Mouse (Mus musculus): ENCODE measurements around the gene Zfp385a. TPM values are rescaled to one million over a fixed set of nuclear protein-coding genes. Genes with fewer than 3 reads are reported as not detected.
A peak's percentile ranks its signal among the peaks of the same experiment; 100 is the strongest.
"Not testable (repeated sequence)": the region's sequence is repeated elsewhere in the genome, so short reads cannot be mapped to it uniquely, and the experiment has no call there.

Gene Zfp385a
- total RNA-seq, 2 experiments from 2014 or later, result 12.9 to 13.0 TPM

- DNase-seq, result no peak
- intact Hi-C loops (cut with DNase I), result no loop called here
These were observed 40.9 kb downstream of the Zfp385a start for GRCm38 (mm10) chr15:103298861-103299616.

DNA sequence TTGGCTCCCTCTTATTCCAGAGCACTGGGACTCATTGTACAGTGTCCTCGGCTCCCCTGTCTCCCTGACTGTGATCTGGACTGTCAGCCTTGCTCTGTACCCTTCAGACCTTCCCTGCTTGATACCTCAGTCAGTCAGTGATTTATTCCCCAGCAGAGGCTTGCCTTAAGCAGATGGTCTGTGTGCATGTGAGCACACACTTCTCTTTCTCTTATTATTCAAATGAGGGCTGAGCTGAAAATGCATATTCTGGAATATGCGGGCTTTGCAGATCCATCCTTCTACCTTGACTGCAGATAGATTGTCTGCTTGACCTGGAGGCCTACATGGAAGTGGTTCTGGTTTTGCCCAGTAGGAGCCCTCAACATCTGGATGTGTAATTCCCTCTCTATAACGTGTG lies 41.9 kb downstream of the Zfp385a start:
- intact Hi-C loops (cut with DNase I), result no loop called here
- no peak for DNase-seq

GRCm38 (mm10) chr15:103297313-103297712 lies 42.6 kb downstream of the Zfp385a start:
- no peak for DNase-seq
- intact Hi-C loops (cut with DNase I), result no loop called here

- intact Hi-C loops (cut with DNase I), result no loop called here
These were observed 44.0 kb downstream of the Zfp385a start for GRCm38 (mm10) chr15:103295851-103296250.

GRCm38 (mm10) chr15:103294649-103295048 lies 45.2 kb downstream of the Zfp385a start:
- DNase-seq, result no peak
- intact Hi-C loops (cut with DNase I), result no loop called here

More at GRCm38 (mm10) chr15:103295851-103296250, 44.0 kb downstream of the Zfp385a start:
- DNase-seq, result no peak

GRCm38 (mm10) chr15:103293375-103293774 lies 46.5 kb downstream of the Zfp385a start:
- intact Hi-C loops (cut with DNase I), result no loop called here
- no peak for DNase-seq

- intact Hi-C loops (cut with DNase I), result no loop called here
These were observed 47.1 kb downstream of the Zfp385a start for GRCm38 (mm10) chr15:103292673-103293345.

DNA sequence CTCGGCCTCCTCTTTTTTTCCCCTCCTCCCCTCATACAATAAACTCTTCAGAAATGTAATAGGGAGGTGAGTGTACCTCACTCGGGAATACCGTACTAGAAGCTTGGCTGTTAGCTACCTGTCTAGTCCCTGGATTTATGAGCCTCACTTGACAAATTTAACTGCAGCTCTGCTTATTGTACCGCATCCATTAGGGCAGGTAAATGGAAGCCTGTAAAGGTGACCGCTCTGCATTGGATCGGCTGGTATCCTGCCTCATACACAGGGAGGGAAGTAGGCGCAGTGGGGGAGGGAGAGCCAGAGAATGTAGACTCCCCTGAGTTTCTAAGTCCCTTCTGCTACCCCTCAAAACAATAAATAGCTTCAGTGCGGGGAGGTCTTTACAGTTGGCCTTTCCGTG lies 49.0 kb downstream of the Zfp385a start:
- intact Hi-C loops (cut with DNase I), result no loop called here
- no peak for DNase-seq

More at GRCm38 (mm10) chr15:103292673-103293345, 47.1 kb downstream of the Zfp385a start:
- DNase-seq, result no peak

GRCm38 (mm10) chr15:103290417-103290816 lies 49.5 kb downstream of the Zfp385a start:
- intact Hi-C loops (cut with DNase I), result no loop called here
- DNase-seq, result no peak

DNA sequence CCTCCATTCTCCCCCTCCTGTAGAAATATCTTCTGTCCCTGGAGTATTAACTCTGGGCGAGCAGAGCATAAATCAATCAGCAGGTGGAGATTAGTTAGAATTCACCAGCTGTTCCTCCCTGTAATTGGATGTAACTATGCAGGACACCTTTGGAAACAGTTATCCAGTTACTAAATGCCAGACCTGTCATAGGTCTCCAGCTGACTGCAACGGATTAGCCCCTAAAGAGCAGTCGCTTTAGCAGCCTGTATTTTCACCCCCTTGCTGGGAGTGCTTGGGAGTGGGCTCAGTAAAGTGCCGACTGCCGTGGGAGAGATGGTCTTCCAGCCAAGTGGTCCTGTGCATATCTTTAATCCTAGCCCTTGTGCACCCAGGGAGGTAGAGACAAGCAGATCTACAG lies 50.3 kb downstream of the Zfp385a start:
- intact Hi-C loops (cut with DNase I), result no loop called here
- DNase-seq, result no peak

GRCm38 (mm10) chr15:103285778-103286417 lies 54.0 kb downstream of the Zfp385a start:
- intact Hi-C loops (cut with DNase I), result loop anchor here (2.0 kb wide), 1 partner anchor 21 kb away; no protein-coding TSS in a partner anchor
- DNase-seq, result peak; percentile 58 to 59

GRCm38 (mm10) chr15:103284647-103285046 lies 55.2 kb downstream of the Zfp385a start:
- intact Hi-C loops (cut with DNase I), result loop anchor here (2.0 to 5.0 kb wide), 3 partner anchors 22 to 102 kb away; no protein-coding TSS in a partner anchor

DNA sequence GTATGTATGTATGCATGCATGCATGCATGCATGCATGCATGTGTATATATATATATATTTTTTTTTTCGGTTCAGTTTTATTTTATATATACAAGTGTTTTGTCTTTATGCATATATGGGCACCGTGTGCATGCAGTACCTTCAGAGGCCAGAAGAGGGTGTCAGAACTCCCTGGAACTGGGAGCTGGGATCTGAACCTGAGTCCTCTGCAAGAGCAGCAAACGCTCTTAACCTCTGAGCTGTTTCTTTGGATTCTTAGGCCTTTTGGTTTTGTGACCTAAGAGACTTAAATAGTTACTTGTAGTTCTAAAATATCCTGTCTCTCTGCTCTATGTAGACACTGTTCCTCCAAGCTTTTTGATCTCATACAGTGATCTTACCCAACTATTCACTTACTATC lies 55.8 kb downstream of the Zfp385a start:
- intact Hi-C loops (cut with DNase I), result loop anchor here (2.0 to 5.0 kb wide), 3 partner anchors 23 to 102 kb away; no protein-coding TSS in a partner anchor
- peak; percentile 31 to 53 for DNase-seq

More at GRCm38 (mm10) chr15:103284647-103285046, 55.2 kb downstream of the Zfp385a start:
- DNase-seq, result no peak

- DNase-seq, result no peak
- intact Hi-C loops (cut with DNase I), result loop anchor here (5.0 kb wide), 2 partner anchors 34 to 99 kb away; no protein-coding TSS in a partner anchor
These were observed 58.3 kb downstream of the Zfp385a start for GRCm38 (mm10) chr15:103281465-103282205.

DNA sequence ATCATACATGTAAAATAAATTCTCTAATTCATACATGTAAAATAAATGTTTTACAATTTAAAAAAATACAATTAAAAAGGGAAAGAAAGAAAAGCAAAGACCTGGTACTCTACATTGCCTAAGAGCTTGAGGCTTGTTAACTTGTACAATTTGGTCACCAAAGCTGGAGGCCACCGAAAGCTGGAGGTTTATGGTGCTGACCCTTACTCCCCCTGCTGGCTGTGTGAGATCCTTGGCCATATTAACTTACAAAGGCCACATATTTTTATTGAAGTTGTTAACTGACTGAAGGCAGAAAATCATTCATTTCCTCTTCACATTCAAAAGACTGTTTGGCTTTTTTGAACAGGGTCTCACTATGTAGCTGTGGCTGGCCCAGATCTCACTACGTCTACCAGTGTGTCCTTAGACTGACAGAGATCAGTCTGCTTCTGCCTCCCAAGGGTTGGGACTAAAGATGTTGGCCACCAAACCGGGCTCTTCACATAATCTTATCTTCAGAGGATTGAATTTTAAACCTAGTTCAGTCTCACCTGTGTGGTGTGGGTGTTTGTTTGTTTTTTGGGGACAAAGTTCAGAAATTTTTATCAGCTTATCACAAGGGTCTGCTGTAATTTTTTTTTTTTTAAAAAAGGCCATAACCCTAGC lies 59.0 kb downstream of the Zfp385a start:
- intact Hi-C loops (cut with DNase I), result loop anchor here (5.0 kb wide), 2 partner anchors 34 to 99 kb away; no protein-coding TSS in a partner anchor
- no peak for DNase-seq

DNA sequence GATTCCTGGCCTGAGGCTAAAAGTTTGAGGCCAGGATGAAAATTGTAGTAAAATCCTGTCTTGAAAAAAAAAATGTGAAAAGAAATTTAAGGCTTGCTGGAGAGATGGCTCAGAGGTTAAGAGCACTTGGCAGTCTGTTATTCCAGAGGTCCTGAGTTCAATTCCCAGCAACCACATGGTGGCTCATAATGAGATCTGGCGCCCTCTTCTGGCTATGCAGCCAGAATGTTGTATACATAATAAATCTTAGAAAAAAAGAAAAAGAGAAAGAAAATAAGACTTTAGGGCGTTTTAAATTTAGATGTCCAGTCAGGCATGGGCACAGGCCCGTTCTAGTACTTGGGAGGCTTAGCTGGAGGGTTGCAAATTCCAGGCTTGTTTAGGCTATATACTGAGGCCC lies 60.1 kb downstream of the Zfp385a start:
- intact Hi-C loops (cut with DNase I), result loop anchor here (5.0 kb wide), 2 partner anchors 32 to 97 kb away; no protein-coding TSS in a partner anchor
- DNase-seq, result peak in 1 of 2 experiments; percentile 34

DNA sequence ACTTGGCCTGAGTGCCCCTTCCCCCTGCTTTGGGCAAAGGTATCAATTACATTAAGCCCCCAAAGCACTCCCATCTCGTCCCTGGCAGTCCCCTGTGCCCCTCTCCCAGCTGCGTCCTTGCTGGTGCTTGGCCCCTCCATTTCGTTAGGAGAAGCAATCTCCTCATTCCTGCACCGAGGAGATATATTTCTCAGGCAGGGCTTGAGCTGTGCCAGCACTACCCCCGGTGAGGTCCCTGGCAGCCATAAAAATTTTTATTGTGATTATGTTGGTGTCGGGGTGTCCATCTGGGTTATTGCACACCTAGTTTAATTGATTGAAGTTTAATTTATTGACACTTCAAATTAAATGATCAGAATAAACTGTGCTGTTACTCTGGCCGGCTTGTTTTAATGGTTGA lies 61.9 kb downstream of the Zfp385a start:
- intact Hi-C loops (cut with DNase I), result no loop called here
- no peak for DNase-seq

- intact Hi-C loops (cut with DNase I); DNase-seq: not testable (repeated sequence)
These were observed 64.0 kb downstream of the Zfp385a start for GRCm38 (mm10) chr15:103275943-103276342.

DNA sequence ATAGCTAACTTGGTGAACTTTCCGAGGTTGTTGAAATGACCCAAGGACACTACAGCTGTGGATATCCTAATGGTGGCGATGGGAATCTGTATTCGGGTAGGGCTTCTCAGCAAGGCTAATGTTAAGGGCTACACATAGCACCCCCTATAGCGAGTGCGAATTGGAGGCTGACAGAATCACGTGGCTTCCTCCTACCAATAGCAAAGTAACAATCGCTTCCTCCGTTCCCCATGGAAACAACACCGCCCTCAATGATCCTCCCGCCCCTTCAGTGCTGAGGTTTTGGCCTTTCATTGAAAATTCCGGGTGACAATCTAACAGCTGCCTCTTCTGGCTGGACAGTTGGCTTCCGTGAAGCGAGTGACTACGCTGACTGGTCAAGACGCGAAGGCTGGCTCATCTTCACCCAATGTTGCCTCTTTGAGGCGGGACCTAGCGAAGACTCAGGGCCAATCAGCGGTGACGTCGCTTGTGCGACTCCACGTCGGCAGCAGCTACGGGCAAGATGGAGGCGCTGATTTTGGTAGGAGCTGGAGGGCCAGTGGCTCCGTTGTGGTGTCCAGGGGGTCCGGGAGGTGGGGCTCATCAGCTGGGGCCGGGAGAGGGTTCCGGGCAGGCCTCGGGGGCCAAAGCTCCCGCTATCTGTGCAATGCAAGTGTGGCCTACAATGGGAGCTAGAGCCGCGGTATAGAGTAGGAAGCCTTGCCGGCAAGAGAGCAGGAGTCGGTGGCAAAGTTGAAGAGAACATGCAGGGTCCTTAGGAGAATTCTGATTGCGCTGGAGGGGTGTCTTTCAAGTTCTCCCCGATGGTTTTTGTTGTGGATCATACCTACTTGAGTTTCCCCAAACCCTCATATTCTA lies 67.2 kb downstream of the Zfp385a start, which contains the start of gene Copz1:
Gene Copz1 (plus strand): TSS at position 296 of the 861 bp plus-strand sequence.
- peak; percentile 89 to 93 for DNase-seq
- intact Hi-C loops (cut with DNase I), result loop anchor here (2.0 kb wide), 1 partner anchor 34 kb away; the partner anchor contains the start of gene Cbx5

Data from heart, postnatal 36 days (tissue).